Comparison of ENCODE assay signal across 8 mouse cellular contexts in genomic region chr13:58216395-58216794, GRCm38 (mm10). TPM values are rescaled to one million over a fixed set of nuclear protein-coding genes. Genes with fewer than 3 reads are reported as not detected.
DNase-seq lines count a peak whose midpoint lies in the region; ATAC-seq and TF ChIP-seq lines count a peak whose summit lies in the region.

No protein-coding gene starts in this region.

- no peaks in the 10 kb centered on the region for H3K27me3 ChIP-seq in megakaryocyte, embryonic 14.5 days (replicated peaks)
- H3K27me3 ChIP-seq in forebrain, embryonic 13.5 days: 0 out of 2 replicates have a peak, but pooled peaks cover 2% of the 10 kb centered on the region
- no peaks in the 10 kb centered on the region for H3K27me3 ChIP-seq in limb, embryonic 14.5 days (ENCODE audit: control insufficient read depth, insufficient read depth, low read length)
- no peaks in the 10 kb centered on the region for H3K27me3 ChIP-seq in stomach, embryonic 15.5 days (replicated peaks)

- H3K4me2 ChIP-seq in forebrain, embryonic 13.5 days: peak overlapping the region; percentile 82
- H3K4me2 ChIP-seq in limb, embryonic 14.5 days (replicated peaks; ENCODE audit: low read depth, low read length, severe bottlenecking): peak overlapping the region; percentile 71
- H3K4me2 ChIP-seq in stomach, embryonic 15.5 days: peak overlapping the region; percentile 79

- DNase-seq in limb, embryonic 14.5 days (ENCODE audit: low spot score): no peak
- DNase-seq in left cerebral cortex, adult 8-10 months (ENCODE audit: low spot score in 2 of 2): no peak
- no peak for DNase-seq in spleen, postnatal 36 days (ENCODE audit: low spot score in 2 of 2)

- peak overlapping the region; percentile 98 for H3K4me3 ChIP-seq in megakaryocyte, embryonic 14.5 days (replicated peaks)
- H3K4me3 ChIP-seq in forebrain, embryonic 13.5 days: peak overlapping the region; percentile 98
- H3K4me3 ChIP-seq in limb, embryonic 14.5 days (replicated peaks; ENCODE audit: low read length): peak overlapping the region; percentile 100
- H3K4me3 ChIP-seq in stomach, embryonic 15.5 days (replicated peaks): peak overlapping the region; percentile 97

- H3K9ac ChIP-seq in forebrain, embryonic 13.5 days: peak overlapping the region; percentile 98
- H3K9ac ChIP-seq in limb, embryonic 14.5 days (ENCODE audit: low read depth, low read length, severe bottlenecking): peak overlapping the region; percentile 90; the same call in 1 of the 2 replicates
- no peak overlapping the region for H3K9ac ChIP-seq in stomach, embryonic 15.5 days

- TF ChIP-seq POLR2A in limb, embryonic 14.5 days (IDR thresholded peaks at IDR 0.05; ENCODE audit: borderline replicate concordance, extremely low read depth, insufficient read depth, insufficient read length): no peak

- H3K27ac ChIP-seq in forebrain, embryonic 13.5 days: no peak overlapping the region
- no peak overlapping the region for H3K27ac ChIP-seq in limb, embryonic 14.5 days (replicated peaks; ENCODE audit: low read depth, low read length)
- peak overlapping the region; percentile 93; the same call in 1 of the 2 replicates for H3K27ac ChIP-seq in stomach, embryonic 15.5 days

- H3K4me1 ChIP-seq in megakaryocyte, embryonic 14.5 days: peaks cover 35% of the 10 kb centered on the region
- peaks cover 34% of the 10 kb centered on the region for H3K4me1 ChIP-seq in forebrain, embryonic 13.5 days
- peaks cover 21% of the 10 kb centered on the region for H3K4me1 ChIP-seq in limb, embryonic 14.5 days (ENCODE audit: control insufficient read depth, insufficient read depth, low read length)
- peaks cover 19% of the 10 kb centered on the region for H3K4me1 ChIP-seq in stomach, embryonic 15.5 days

- no peak for ATAC-seq in megakaryocyte, adult 5-6 weeks (ENCODE audit: poor library complexity, severe bottlenecking)
- no peak for ATAC-seq in forebrain, embryonic 13.5 days
- no peak for ATAC-seq in limb, embryonic 14.5 days (ENCODE audit: low FRiP score, low read depth)
- ATAC-seq in stomach, embryonic 15.5 days (ENCODE audit: insufficient read depth, low FRiP score, low read depth): no peak
- ATAC-seq in megakaryocyte progenitor cell, adult 5-6 weeks (replicated peaks; ENCODE audit: poor library complexity): no peak

- peaks cover 3% of the 10 kb centered on the region for H3K36me3 ChIP-seq in megakaryocyte, embryonic 14.5 days (replicated peaks; ENCODE audit: low read length)
- H3K36me3 ChIP-seq in forebrain, embryonic 13.5 days (ENCODE audit: poor library complexity, severe bottlenecking): no peaks in the 10 kb centered on the region
- H3K36me3 ChIP-seq in limb, embryonic 14.5 days (ENCODE audit: control insufficient read depth, insufficient read depth, low read length): no peaks in the 10 kb centered on the region
- H3K36me3 ChIP-seq in stomach, embryonic 15.5 days: no peaks in the 10 kb centered on the region

- 93% methylated on average over 9 of the region's 9 CpGs for WGBS in forebrain, embryonic 13.5 days
- 87% methylated on average over 9 of the region's 9 CpGs for WGBS in limb, embryonic 14.5 days
- 77% methylated on average over 9 of the region's 9 CpGs for WGBS in stomach, embryonic 15.5 days

- H3K9me3 ChIP-seq in megakaryocyte, embryonic 14.5 days: no peaks in the 10 kb centered on the region
- H3K9me3 ChIP-seq in forebrain, embryonic 13.5 days (replicated peaks): no peaks in the 10 kb centered on the region
- H3K9me3 ChIP-seq in limb, embryonic 14.5 days (ENCODE audit: control insufficient read depth, low read length): no peaks in the 10 kb centered on the region
- no peaks in the 10 kb centered on the region for H3K9me3 ChIP-seq in stomach, embryonic 15.5 days

RNA-seq across cellular contexts. Expression of gene Ubqln1, which starts 0.9 kb away (rescaled TPM):
- 33.9 and 40.9 TPM in 2 replicates for polyA plus RNA-seq in megakaryocyte, embryonic 14.5 days (2012; ENCODE audit: insufficient read depth, low replicate concordance)
- 48.1 and 49.5 TPM in 2 replicates for total RNA-seq in megakaryocyte, adult 5-6 weeks (2015)
- 55.3 and 61.5 TPM in 2 replicates for total RNA-seq in megakaryocyte, adult 5-6 weeks (2017)
- polyA plus RNA-seq in forebrain, embryonic 13.5 days (2015; fragmentation: Nextera tagmentation; extraction: Ambion mirVana): 123 TPM in 2 replicates
- polyA plus RNA-seq in limb, embryonic 14.5 days (2012; rRNA removed): 78.5 and 92.2 TPM in 2 replicates
- 86.5 and 92.3 TPM in 2 replicates for polyA plus RNA-seq in limb, embryonic 14.5 days (2014; fragmentation: Nextera tagmentation; extraction: Ambion mirVana)
- 96.7 and 104 TPM in 2 replicates for polyA plus RNA-seq in stomach, embryonic 15.5 days (2015; fragmentation: Nextera tagmentation; extraction: Ambion mirVana)
- 52.2 and 57.6 TPM in 2 replicates for total RNA-seq in megakaryocyte progenitor cell, adult 5-6 weeks (2015)
- total RNA-seq in megakaryocyte progenitor cell, adult 5-6 weeks (2017): 53.0 and 64.7 TPM in 2 replicates
- 100 to 1,000 TPM; 146 to 154 (median 149) TPM for total RNA-seq in left cerebral cortex, adult 8-10 months (2022)

RNA-seq across cellular contexts. Expression of gene Idnk, which starts 58.9 kb away (rescaled TPM):
- 3.4 and 15.6 TPM in 2 replicates for polyA plus RNA-seq in megakaryocyte, embryonic 14.5 days (2012; ENCODE audit: insufficient read depth, low replicate concordance)
- 52.9 and 53.8 TPM in 2 replicates for total RNA-seq in megakaryocyte, adult 5-6 weeks (2015)
- 36.7 and 38.7 TPM in 2 replicates for total RNA-seq in megakaryocyte, adult 5-6 weeks (2017)
- polyA plus RNA-seq in forebrain, embryonic 13.5 days (2015; fragmentation: Nextera tagmentation; extraction: Ambion mirVana): 66.5 and 73.2 TPM in 2 replicates
- polyA plus RNA-seq in limb, embryonic 14.5 days (2012; rRNA removed): 14.5 and 17.7 TPM in 2 replicates
- 31.1 and 31.7 TPM in 2 replicates for polyA plus RNA-seq in limb, embryonic 14.5 days (2014; fragmentation: Nextera tagmentation; extraction: Ambion mirVana)
- 40.0 TPM in 2 replicates for polyA plus RNA-seq in stomach, embryonic 15.5 days (2015; fragmentation: Nextera tagmentation; extraction: Ambion mirVana)
- 46.2 and 52.9 TPM in 2 replicates for total RNA-seq in megakaryocyte progenitor cell, adult 5-6 weeks (2015)
- total RNA-seq in megakaryocyte progenitor cell, adult 5-6 weeks (2017): 36.8 and 44.9 TPM in 2 replicates
- total RNA-seq in left cerebral cortex, adult 8-10 months (2022): 10 to 100 TPM; 25.9 to 29.9 (median 28.5) TPM

RNA-seq across cellular contexts. Expression of gene Gkap1, which starts 59.1 kb away (rescaled TPM):
- 0.86 TPM in 1 of 2 replicates, not detected in the other for polyA plus RNA-seq in megakaryocyte, embryonic 14.5 days (2012; ENCODE audit: insufficient read depth, low replicate concordance)
- 8.9 and 16.6 TPM in 2 replicates for total RNA-seq in megakaryocyte, adult 5-6 weeks (2015)
- total RNA-seq in megakaryocyte, adult 5-6 weeks (2017): 7.9 and 10.0 TPM in 2 replicates
- polyA plus RNA-seq in forebrain, embryonic 13.5 days (2015; fragmentation: Nextera tagmentation; extraction: Ambion mirVana): 32.0 and 34.6 TPM in 2 replicates
- 18.8 and 27.3 TPM in 2 replicates for polyA plus RNA-seq in limb, embryonic 14.5 days (2012; rRNA removed)
- 30.9 and 33.5 TPM in 2 replicates for polyA plus RNA-seq in limb, embryonic 14.5 days (2014; fragmentation: Nextera tagmentation; extraction: Ambion mirVana)
- 28.6 and 32.3 TPM in 2 replicates for polyA plus RNA-seq in stomach, embryonic 15.5 days (2015; fragmentation: Nextera tagmentation; extraction: Ambion mirVana)
- 10.9 and 11.6 TPM in 2 replicates for total RNA-seq in megakaryocyte progenitor cell, adult 5-6 weeks (2015)
- total RNA-seq in megakaryocyte progenitor cell, adult 5-6 weeks (2017): 14.6 and 20.2 TPM in 2 replicates
- 10 to 100 TPM; 17.0 to 20.8 (median 17.7) TPM for total RNA-seq in left cerebral cortex, adult 8-10 months (2022)

Comparison
In these comparisons a context has a peak if more than half of its experiments do, and no peak if none do; other contexts are left out.
1. RNA of gene Gkap1, which starts 59.1 kb away (polyA plus RNA-seq): 32.0 to 34.6 TPM in forebrain, embryonic 13.5 days, 18.8 to 33.5 TPM in limb, embryonic 14.5 days and 28.6 to 32.3 TPM in stomach, embryonic 15.5 days; 0.86 TPM in megakaryocyte, embryonic 14.5 days; every median in the first group is over 10 times any median in the second.
2. Peak in every context shown above with its lines, with median percentiles within 50 percentile points of each other: H3K4me3 ChIP-seq and H3K4me2 ChIP-seq.